Mouse (Mus musculus) MEL (cell line): ENCODE measurements at regions not wholly inside any gene's neighbourhood (a gene's known extent, or its start where the extent isn't known, plus 50 kb on each side); places are given as distances from the start of the nearest gene placed in this dataset.

Experiments
- CHD2 ChIP-seq: IDR thresholded peaks from 2 replicates; pipeline ENCODE4 v1.6.1; 2011; ENCODE audit warnings: low read length, improper control_type of control experiment
- CTCF ChIP-seq, 3 experiments: IDR thresholded peaks in 2 of 3; conservative IDR thresholded peaks in 1 of 3; 2 replicates each; pipeline ENCODE4 v1.5.1; 2011 to 2012; ENCODE audit warnings: low read length in 3 of 3, low read depth in 2 of 3, mild to moderate bottlenecking in 2 of 3, improper control_type of control experiment in 1 of 3, inconsistent platforms in 1 of 3, mixed read lengths in 1 of 3, moderate library complexity in 1 of 3; ENCODE audit not compliant: control insufficient read depth in 1 of 3, insufficient read depth in 1 of 3, poor library complexity in 1 of 3, severe bottlenecking in 1 of 3
- E2F4 ChIP-seq: IDR thresholded peaks from 2 replicates; pipeline ENCODE4 v1.6.1; 2011; ENCODE audit warnings: low read depth, low read length, improper control_type of control experiment, borderline replicate concordance
- HCFC1 ChIP-seq: IDR thresholded peaks from 2 replicates; pipeline ENCODE4 v1.6.1; 2012; ENCODE audit warnings: low read depth, mild to moderate bottlenecking, inconsistent platforms, low read length, improper control_type of control experiment, moderate library complexity
- MAX ChIP-seq: IDR thresholded peaks from 2 replicates; pipeline ENCODE4 v1.6.1; 2011; ENCODE audit warnings: low read length, improper control_type of control experiment
- NELFE ChIP-seq: IDR thresholded peaks from 2 replicates; pipeline ENCODE4 v1.6.1; 2011; ENCODE audit warnings: low read depth, low read length, improper control_type of control experiment
- POLR2A ChIP-seq, 2 experiments: IDR thresholded peaks; 2 replicates each; pipeline ENCODE4 v1.6.1; 2011 to 2012; ENCODE audit warnings: low read length in 2 of 2, mild to moderate bottlenecking in 2 of 2, control low read depth in 1 of 2, improper control_type of control experiment in 1 of 2, low read depth in 1 of 2, moderate library complexity in 1 of 2; ENCODE audit not compliant: control insufficient read depth in 1 of 2, insufficient read depth in 1 of 2, poor library complexity in 1 of 2
- SIN3A ChIP-seq: IDR thresholded peaks from 2 replicates; pipeline ENCODE4 v1.6.1; 2012; ENCODE audit warnings: low read length, improper control_type of control experiment, inconsistent platforms
- UBTF ChIP-seq: IDR thresholded peaks from 2 replicates; pipeline ENCODE4 v1.6.1; 2012; ENCODE audit warnings: low read depth, mild to moderate bottlenecking, inconsistent platforms, low read length, improper control_type of control experiment, moderate library complexity, borderline replicate concordance; ENCODE audit not compliant: insufficient read depth
- USF1 ChIP-seq: IDR thresholded peaks from 2 replicates; pipeline ENCODE4 v1.6.1; 2014; ENCODE audit warnings: low read depth, mild to moderate bottlenecking, inconsistent platforms, low read length, improper control_type of control experiment, moderate library complexity
- ZKSCAN1 ChIP-seq: IDR thresholded peaks from 2 replicates; pipeline ENCODE4 v1.6.1; 2012; ENCODE audit warnings: low read depth, mild to moderate bottlenecking, inconsistent platforms, low read length, improper control_type of control experiment, moderate library complexity

DNA sequence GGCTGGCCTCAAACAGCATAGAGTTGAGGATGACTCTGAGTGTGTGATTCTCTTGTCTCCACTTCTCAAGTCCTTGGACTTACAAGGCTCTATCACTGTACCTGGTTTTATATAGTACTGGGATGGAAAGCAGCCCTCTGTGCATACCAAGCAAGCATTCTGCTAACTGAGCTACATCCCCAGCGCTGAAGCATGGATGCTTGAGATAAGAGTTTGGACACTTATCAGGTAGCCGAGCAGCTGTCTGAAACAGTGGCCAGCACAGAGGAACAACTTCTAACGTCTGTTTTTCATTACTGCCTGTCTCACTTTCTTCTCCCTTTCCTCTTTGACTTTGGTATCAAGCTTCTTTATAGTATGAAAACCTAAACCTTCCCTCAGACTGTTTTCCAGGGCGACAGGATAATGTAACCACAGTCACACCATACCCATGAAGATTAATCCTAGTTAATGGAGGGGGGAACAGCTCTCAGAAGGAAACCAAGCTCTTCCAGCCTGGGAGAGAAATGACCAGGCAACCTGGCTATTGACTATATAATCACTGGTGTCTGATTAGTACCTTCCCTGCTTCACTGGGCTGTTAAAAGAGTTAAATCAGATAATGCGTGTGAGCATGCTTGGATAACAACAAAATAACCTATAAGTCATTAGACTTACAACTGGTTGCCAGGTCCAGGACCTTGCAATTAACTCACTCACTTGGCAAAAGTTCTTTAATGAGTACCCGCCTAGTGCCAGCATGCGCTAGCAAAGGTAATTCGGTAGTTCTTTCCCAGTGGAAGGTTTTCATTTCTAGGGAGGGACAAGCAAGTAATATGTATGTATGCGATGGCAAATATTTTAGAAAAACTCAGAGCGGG, 382.5 kb downstream of the Brinp2 start:
- TF ChIP-seq POLR2A (IDR thresholded peaks at IDR 0.05; ENCODE audit: control insufficient read depth in 1 of 2, insufficient read depth in 1 of 2, low read depth in 1 of 2, low read length in 2 of 2, poor library complexity in 1 of 2) (no peak), E2F4 (no peak), CTCF (IDR thresholded peaks at IDR 0.05 in 2 of 3, conservative IDR thresholded peaks at IDR 0.05 in 1 of 3; ENCODE audit: control insufficient read depth in 1 of 3, insufficient read depth in 1 of 3, low read depth in 2 of 3, low read length in 3 of 3, poor library complexity in 1 of 3, severe bottlenecking in 1 of 3) (no peak), SIN3A (no peak), NELFE (no peak), HCFC1 (no peak), UBTF (no peak), CHD2 (no peak), ZKSCAN1 (no peak), USF1 (no peak), MAX (no peak)
